Mouse (Mus musculus) lung, postnatal 0 days (tissue): Measurements from ENCODE around the gene Syngr1. TPM values are rescaled to one million over a fixed set of nuclear protein-coding genes. Genes with fewer than 3 reads are reported as not detected.

Source experiments
- ATAC-seq: fragments of 200-750 bp; cut with Nextera tagmentation; 2 replicates; pipeline ENCODE4 v1.8.0; 2017; ENCODE audit warnings: moderate library complexity
- DNase-seq: peaks from one replicate; pipeline ENCODE4 v3.0.0-alpha.2; 2016; ENCODE audit warnings: low spot score
- H3K27ac ChIP-seq: fragments of 300-500 bp; sonication (generic); 2 replicates; pipeline ENCODE4 v1.5.1; 2014; ENCODE audit warnings: antibody characterized with exemption, mild to moderate bottlenecking, low read length, mixed read lengths
- H3K27me3 ChIP-seq: fragments of 300-500 bp; sonication (generic); replicated peaks from 2 replicates; pipeline ENCODE4 v1.6.1; 2014; ENCODE audit warnings: low read length, mixed read lengths; ENCODE audit not compliant: insufficient read depth
- H3K36me3 ChIP-seq: fragments of 300-500 bp; sonication (generic); 2 replicates; pipeline ENCODE4 v1.6.1; 2014; ENCODE audit warnings: low read length, mixed read lengths; ENCODE audit not compliant: insufficient read depth
- H3K4me1 ChIP-seq: fragments of 300-500 bp; sonication (generic); 2 replicates; pipeline ENCODE4 v1.6.1; 2014; ENCODE audit warnings: antibody characterized with exemption, low read depth, low read length, mixed read lengths; ENCODE audit not compliant: insufficient read depth
- H3K4me2 ChIP-seq: fragments of 300-500 bp; sonication (generic); replicated peaks from 2 replicates; pipeline ENCODE4 v1.6.1; 2014; ENCODE audit warnings: low read depth, mild to moderate bottlenecking, low read length, moderate library complexity, mixed read lengths
- H3K4me3 ChIP-seq: fragments of 300-500 bp; sonication (generic); 2 replicates; pipeline ENCODE4 v1.5.1; 2014; ENCODE audit warnings: low read depth, low read length
- H3K9ac ChIP-seq: fragments of 300-500 bp; sonication (generic); replicated peaks from 2 replicates; pipeline ENCODE4 v1.6.1; 2014; ENCODE audit warnings: low read depth, mild to moderate bottlenecking
- H3K9me3 ChIP-seq: fragments of 300-500 bp; sonication (generic); 2 replicates; pipeline ENCODE4 v1.6.1; 2016; ENCODE audit warnings: low read length, mixed read lengths
- CTCF ChIP-seq: IDR thresholded peaks from 2 replicates; pipeline ENCODE4 v1.5.1; 2016; ENCODE audit warnings: antibody characterized with exemption, mild to moderate bottlenecking
- EP300 ChIP-seq: IDR thresholded peaks from 2 replicates; pipeline ENCODE4 v1.6.1; 2016; ENCODE audit warnings: antibody characterized with exemption, mild to moderate bottlenecking, control low read depth
- whole genome bisulfite sequencing: fragments of 180-500 bp; shearing (Covaris S2); extraction: QIAGEN DNeasy Blood & Tissue Kit; methylation state at CpG from one replicate; pipeline ENCODE4 v1.1.7; 2014; 5-methylcytosine and 5-hydroxymethylcytosine counted together
- polyA plus RNA-seq: library from polyadenylated mRNA; unstranded; fragments of >200 nt; fragmentation: Nextera tagmentation; extraction: Ambion mirVana; gene quantifications from 2 replicates; pipeline ENCODE4 v1.2.1, GENCODE M21; 2015

Gene Syngr1
- polyA plus RNA-seq, 1 experiment from 2014 or later = 34.4 TPM

DNA sequence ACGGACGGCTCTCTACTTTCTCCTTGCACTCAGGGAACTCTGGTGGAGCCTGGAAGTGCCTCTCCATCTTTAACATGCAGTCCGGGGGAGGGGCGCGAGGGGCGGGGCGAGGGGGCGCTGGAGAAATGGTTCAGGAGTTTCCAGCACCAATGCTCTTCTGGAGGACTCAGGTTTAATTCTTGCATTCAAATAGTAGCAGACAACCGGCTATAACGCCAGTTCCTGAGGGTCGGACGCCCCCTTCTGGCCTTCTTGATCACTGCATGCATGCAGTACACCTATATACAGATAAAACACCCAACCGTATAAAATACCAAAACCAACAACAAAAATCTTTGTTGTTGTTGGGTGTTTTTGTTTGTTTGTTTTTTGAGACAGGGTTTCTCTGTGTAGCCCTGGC, 25.7 kb upstream of the Syngr1 start:
- WGBS = 13% methylated on average over 13 of the region's 13 CpGs
- TF ChIP-seq CTCF = peak; percentile 73
- TF ChIP-seq EP300 = no peak
- ATAC-seq (0 out of 2 replicates have a peak, but pooled peaks have one; percentile 17), DNase-seq (no peak)
- H3K4me3 ChIP-seq = no peak overlapping the region
- H3K27me3 ChIP-seq = no peaks in the 10 kb centered on the region
- no peaks in the 10 kb centered on the region for H3K9me3 ChIP-seq
- no peaks in the 10 kb centered on the region for H3K36me3 ChIP-seq
- H3K27ac ChIP-seq = no peak overlapping the region
- no peak overlapping the region for H3K9ac ChIP-seq
- H3K4me2 ChIP-seq = no peak overlapping the region
- H3K4me1 ChIP-seq = no peaks in the 10 kb centered on the region

DNA sequence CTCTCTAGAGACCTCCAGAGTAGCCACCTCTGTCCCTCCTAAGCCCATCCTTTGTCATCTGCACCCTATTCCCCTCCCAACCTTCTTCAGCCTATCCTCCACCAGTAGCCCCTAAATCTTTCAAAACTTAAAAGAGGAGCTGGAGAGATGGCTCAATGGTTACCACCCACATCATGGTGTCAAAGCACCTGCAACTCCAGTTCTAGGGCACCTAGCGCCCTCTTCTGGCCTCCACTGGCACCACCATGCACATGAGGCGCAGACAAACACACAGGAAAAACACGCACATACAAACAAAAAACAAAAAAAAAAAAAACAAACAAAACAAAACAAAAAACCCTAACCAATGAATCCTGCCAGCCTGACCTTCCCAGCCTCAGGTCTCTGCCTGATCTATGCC, 24.6 kb upstream of the Syngr1 start:
- ATAC-seq = no peak
- Histone ChIP-seq H3K4me3 (no peak overlapping the region), H3K9me3 (no peaks in the 10 kb centered on the region), H3K36me3 (no peaks in the 10 kb centered on the region), H3K4me1 (no peaks in the 10 kb centered on the region), H3K27me3 (no peaks in the 10 kb centered on the region), H3K9ac (no peak overlapping the region), H3K27ac (no peak overlapping the region), H3K4me2 (no peak overlapping the region)
- no peak for DNase-seq
- 60% methylated on average over 3 of the region's 3 CpGs for WGBS
- TF ChIP-seq CTCF (peak; percentile 63), EP300 (no peak)

DNA sequence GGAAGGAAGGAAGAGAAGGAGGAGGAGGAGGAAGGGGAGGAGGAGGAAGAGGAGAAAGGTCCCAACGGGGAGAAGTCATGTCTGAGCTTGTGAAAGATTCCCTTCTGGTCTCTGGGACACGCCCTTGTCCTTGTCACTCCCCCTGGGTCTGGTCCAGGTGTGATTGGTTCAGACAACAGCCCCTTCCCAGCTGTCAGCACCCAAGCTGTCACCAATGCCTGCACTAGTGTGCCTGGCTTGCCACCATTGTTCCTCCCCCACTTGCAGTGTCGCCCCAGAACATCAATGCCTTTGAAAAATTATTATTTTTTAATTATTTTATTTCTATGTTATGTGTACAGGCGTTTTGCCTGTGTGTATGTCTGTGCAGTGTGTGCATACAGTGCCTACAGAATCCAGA, 22.0 kb upstream of the Syngr1 start:
- Histone ChIP-seq H3K4me3 (no peak overlapping the region), H3K9me3 (no peaks in the 10 kb centered on the region), H3K27me3 (no peaks in the 10 kb centered on the region), H3K4me2 (no peak overlapping the region), H3K9ac (no peak overlapping the region), H3K4me1 (no peaks in the 10 kb centered on the region), H3K27ac (no peak overlapping the region), H3K36me3 (no peaks in the 10 kb centered on the region)
- DNase-seq (no peak), ATAC-seq (no peak)
- no peak for TF ChIP-seq CTCF
- TF ChIP-seq EP300 = no peak
- 42% methylated on average over 4 of the region's 4 CpGs for WGBS

DNA sequence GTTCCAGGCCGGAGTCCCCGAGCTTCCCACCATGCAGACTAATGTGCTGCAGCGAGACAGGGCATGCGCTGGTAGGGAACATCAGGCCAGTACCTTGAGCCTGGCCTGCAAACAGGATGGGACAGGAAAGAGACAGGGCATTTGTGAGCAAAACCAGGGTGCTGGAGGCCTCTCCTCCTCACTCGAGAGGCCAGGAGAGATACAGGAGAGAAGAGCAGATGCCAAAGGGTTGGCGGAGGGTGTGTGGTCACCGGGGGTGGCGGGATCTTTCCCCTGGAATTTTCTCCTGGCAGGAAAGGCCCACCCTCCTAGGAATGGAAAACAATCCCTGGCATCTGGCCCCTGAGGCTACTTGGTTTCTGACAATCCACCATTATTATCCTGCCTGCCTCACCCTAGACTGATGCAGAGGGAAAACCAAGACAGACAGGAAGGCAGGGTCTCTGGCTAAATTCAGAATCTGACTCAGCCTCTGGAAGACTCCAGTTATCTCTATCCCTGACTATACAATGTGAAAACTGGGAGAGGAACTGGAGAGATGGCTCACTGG, 21.0 kb upstream of the Syngr1 start:
- H3K9me3 ChIP-seq = no peaks in the 10 kb centered on the region
- WGBS = 60% methylated on average over 8 of the region's 8 CpGs
- no peak for TF ChIP-seq CTCF
- peak; percentile 16; the same call in 1 of the 2 replicates for TF ChIP-seq EP300

DNA sequence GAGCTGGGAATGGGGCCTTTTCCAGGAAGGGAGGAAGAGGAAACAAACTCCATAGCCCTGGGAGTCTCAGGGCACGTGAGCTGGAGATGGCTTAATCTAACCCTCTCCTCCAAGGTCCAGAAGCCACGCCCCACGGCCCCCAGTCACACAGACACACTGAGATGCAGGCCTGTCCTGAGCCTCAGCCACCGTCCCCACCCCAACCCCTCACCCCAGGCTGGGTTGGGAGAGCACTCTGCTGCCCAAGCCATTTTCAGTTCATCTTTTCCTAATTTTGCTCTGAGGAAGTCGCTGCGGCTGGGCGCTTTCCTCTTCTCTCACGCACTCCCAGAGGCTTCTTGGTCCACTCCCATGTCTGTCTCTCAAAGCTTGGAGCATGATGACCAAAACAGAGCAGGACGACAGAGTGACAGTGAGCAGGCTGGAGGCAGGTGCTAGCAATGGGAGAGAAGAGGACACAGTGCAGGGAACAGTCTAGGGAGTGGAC, 19.1 kb upstream of the Syngr1 start:
- peak; percentile 17; the same call in 1 of the 2 replicates for ATAC-seq
- no peak overlapping the region for H3K27ac ChIP-seq

More for the DNA sequence above, 21.0 kb upstream of the Syngr1 start:
- H3K4me2 ChIP-seq = no peak overlapping the region
- DNase-seq = no peak
- no peak overlapping the region for H3K9ac ChIP-seq
- H3K4me1 ChIP-seq = no peaks in the 10 kb centered on the region
- H3K27ac ChIP-seq = no peak overlapping the region
- H3K4me3 ChIP-seq = no peak overlapping the region
- ATAC-seq = peak; percentile 68
- H3K27me3 ChIP-seq = no peaks in the 10 kb centered on the region
- no peaks in the 10 kb centered on the region for H3K36me3 ChIP-seq

DNA sequence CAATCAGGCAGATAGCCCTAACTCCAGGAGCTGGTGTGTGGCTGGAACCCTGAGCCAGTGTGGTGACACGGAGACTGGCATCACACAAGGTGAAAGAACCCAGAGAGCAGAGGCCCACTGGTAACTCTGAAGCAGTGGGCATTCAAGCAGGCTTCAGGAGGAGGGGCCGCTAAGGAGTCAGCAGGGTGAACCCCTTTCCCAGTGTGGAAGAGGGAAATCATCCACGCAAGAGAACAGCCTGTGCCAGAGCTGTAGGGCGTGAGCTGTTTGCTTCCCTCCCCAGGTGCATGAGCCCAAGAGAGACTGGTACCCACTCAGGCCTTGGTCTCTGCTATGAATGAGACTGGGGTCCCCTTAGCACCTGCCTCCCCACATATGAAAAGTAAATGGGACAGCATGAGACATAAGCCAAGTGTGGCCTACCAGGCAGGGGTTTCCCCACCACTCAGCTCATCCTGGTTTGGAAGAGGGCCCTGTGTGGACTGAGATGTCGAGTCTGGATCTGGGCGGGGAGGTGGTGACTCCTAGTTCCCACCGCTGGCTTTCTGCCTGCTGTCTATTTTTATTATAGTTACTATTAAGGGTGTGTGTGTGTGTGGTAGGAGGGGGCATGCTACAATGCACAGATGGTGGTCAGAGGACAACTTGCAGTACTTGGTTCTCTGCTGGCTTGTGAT, 18.4 kb upstream of the Syngr1 start:
- H3K9ac ChIP-seq = no peak overlapping the region
- no peak overlapping the region for H3K4me2 ChIP-seq
- TF ChIP-seq CTCF (no peak), EP300 (no peak)
- H3K4me3 ChIP-seq = no peak overlapping the region
- DNase-seq (no peak), ATAC-seq (no peak)
- no peaks in the 10 kb centered on the region for H3K27me3 ChIP-seq
- H3K36me3 ChIP-seq = peaks cover 6% of the 10 kb centered on the region; the same call in 1 of the 2 replicates
- no peaks in the 10 kb centered on the region for H3K4me1 ChIP-seq
- no peak overlapping the region for H3K27ac ChIP-seq
- no peaks in the 10 kb centered on the region for H3K9me3 ChIP-seq
- WGBS = 64% methylated on average over 7 of the region's 7 CpGs

More for the DNA sequence above, 19.1 kb upstream of the Syngr1 start:
- DNase-seq = no peak
- Histone ChIP-seq H3K9ac (no peak overlapping the region), H3K27me3 (no peaks in the 10 kb centered on the region), H3K4me1 (no peaks in the 10 kb centered on the region), H3K36me3 (peaks cover 2% of the 10 kb centered on the region; the same call in 1 of the 2 replicates), H3K9me3 (no peaks in the 10 kb centered on the region), H3K4me3 (no peak overlapping the region), H3K4me2 (no peak overlapping the region)
- TF ChIP-seq CTCF (no peak), EP300 (no peak)
- 36% methylated on average over 9 of the region's 9 CpGs for WGBS
